Mouse (Mus musculus) thymus, adult 2 months (tissue): ENCODE results near the gene Maged1.

Source experiments
- CTCF ChIP-seq: fragments of 200-500 bp; IDR thresholded peaks from 2 replicates; pipeline ENCODE4 v1.5.1; 2012; ENCODE audit warnings: mild to moderate bottlenecking, control low read depth, low read length, moderate library complexity, borderline replicate concordance; ENCODE audit not compliant: control insufficient read depth, poor library complexity, insufficient read depth; ENCODE audit errors: extremely low read depth
- POLR2A ChIP-seq: fragments of 200-500 bp; IDR thresholded peaks from 2 replicates; pipeline ENCODE4 v1.6.1; 2012; ENCODE audit warnings: mild to moderate bottlenecking, low read length, control low read depth, moderate library complexity; ENCODE audit not compliant: control insufficient read depth, poor library complexity, insufficient read depth; ENCODE audit errors: extremely low read depth

GRCm38 (mm10) chrX:94545941-94546340 lies 4.0 kb upstream of the Maged1 start:
- TF ChIP-seq CTCF (no peak), POLR2A (no peak)
